Mouse (Mus musculus): ENCODE results near the gene Als2cr12.
"Not testable (repeated sequence)": the region's sequence is repeated elsewhere in the genome, so short reads cannot be mapped to it uniquely, and the experiment has no call there.

The Als2cr12 gene

GRCm38 (mm10) chr1:58690006-58690744, 5.6 kb downstream of the Als2cr12 start:
- no peak for DNase-seq (ENCODE audit: low read depth)

GRCm38 (mm10) chr1:58689426-58689825, 6.4 kb downstream of the Als2cr12 start:
- no peak for DNase-seq (ENCODE audit: low read depth)

GRCm38 (mm10) chr1:58678412-58678811, 17.4 kb downstream of the Als2cr12 start:
- not testable (repeated sequence) for DNase-seq (ENCODE audit: low read depth)

- no peak for DNase-seq (ENCODE audit: low read depth)
Observed at GRCm38 (mm10) chr1:58677575-58677974, 18.2 kb downstream of the Als2cr12 start.

GRCm38 (mm10) chr1:58675011-58675410, 20.8 kb downstream of the Als2cr12 start:
- DNase-seq (ENCODE audit: low read depth) = no peak

DNA sequence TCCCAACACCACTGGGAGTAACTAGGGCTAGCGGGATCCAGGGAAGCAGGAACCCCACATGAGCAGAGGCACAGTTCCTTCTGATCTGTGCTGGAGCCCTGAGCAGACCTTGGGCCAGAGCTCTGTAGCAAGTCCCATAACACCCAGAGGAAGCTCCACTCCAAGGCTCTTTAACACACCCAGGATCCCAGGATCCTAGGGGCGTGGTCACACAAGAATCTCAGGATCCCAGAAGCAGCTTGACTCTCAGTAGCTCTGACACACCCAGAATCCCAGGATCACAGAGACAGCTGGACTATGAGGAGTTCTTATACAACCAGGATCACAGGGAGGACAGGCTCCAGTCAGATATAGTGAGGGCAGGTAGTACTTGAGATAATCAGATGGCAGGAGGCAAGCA, 23.7 kb downstream of the Als2cr12 start:
- no peak for DNase-seq (ENCODE audit: low read depth)

- not testable (repeated sequence) for DNase-seq (ENCODE audit: low read depth)
Observed at GRCm38 (mm10) chr1:58669635-58670034, 26.2 kb downstream of the Als2cr12 start.

GRCm38 (mm10) chr1:58668191-58668590, 27.6 kb downstream of the Als2cr12 start:
- no peak for DNase-seq (ENCODE audit: low read depth)

- not testable (repeated sequence) for DNase-seq (ENCODE audit: low read depth)
Observed at GRCm38 (mm10) chr1:58663365-58663764, 32.4 kb downstream of the Als2cr12 start.

DNA sequence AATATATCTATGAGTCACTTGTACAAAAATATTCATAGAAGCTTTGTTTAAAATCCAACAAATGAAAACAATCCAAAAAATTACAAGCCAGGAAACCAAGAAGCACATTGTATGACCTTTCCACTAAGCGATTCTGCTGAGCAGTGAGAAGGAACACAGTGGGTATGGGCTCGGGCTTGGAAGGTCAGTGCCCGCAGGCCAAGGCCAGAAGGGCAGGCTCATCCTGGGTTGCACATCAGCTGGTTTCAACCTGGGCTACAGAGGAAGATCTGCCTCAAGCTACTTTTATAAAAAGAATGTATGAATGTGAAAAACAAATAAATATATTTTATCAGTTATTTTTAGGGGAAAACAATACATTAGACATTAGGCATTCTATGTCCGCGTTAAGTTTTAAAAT, 33.1 kb downstream of the Als2cr12 start:
- DNase-seq (ENCODE audit: low read depth) = not testable (repeated sequence)

GRCm38 (mm10) chr1:58652480-58653403, 43.0 kb downstream of the Als2cr12 start:
- DNase-seq (ENCODE audit: low read depth) = peak; percentile 25

GRCm38 (mm10) chr1:58651571-58652456, 44.0 kb downstream of the Als2cr12 start:
- not testable (repeated sequence) for DNase-seq (ENCODE audit: low read depth)

- DNase-seq (ENCODE audit: low read depth) = not testable (repeated sequence)
Observed at GRCm38 (mm10) chr1:58628847-58629246, 66.9 kb downstream of the Als2cr12 start.

DNA sequence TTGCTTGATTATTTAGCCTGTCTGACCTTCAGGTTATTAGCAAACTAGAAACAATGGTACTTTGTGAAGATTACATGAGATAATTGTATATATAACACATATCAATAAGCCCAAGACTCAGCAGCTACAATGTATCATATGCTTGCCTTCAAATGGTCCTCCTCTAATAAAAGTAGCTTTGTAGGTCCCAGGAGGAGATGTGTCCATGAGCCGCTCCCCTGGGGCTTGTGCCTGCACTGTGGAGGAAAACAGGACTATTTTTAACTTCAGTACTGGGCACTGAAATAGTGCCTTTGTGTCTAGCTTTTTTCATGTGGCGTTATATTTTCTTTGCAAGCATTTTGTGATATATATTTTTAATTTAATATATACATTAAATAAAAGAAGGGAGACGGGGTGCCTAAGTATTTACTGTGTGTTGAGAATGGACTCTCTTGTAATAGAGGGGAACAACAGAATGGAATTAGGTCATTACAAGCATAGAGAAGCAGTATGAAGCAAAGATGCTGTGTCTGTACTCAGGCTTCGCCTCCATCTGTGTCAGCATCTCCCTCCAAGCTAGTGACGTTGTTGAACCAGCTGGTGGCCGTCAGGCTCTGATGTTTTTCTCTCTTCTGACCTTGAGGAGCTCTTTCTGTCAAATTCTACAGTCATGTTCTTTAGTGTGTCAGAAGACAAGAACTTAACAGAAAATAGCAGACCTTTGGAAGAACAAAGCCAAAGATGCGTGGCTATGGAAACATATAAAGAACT, 73.6 kb downstream of the Als2cr12 start:
- no peak for DNase-seq (ENCODE audit: low read depth)

- no peak for DNase-seq (ENCODE audit: low read depth)
Observed at GRCm38 (mm10) chr1:58621251-58621650, 74.5 kb downstream of the Als2cr12 start.

DNA sequence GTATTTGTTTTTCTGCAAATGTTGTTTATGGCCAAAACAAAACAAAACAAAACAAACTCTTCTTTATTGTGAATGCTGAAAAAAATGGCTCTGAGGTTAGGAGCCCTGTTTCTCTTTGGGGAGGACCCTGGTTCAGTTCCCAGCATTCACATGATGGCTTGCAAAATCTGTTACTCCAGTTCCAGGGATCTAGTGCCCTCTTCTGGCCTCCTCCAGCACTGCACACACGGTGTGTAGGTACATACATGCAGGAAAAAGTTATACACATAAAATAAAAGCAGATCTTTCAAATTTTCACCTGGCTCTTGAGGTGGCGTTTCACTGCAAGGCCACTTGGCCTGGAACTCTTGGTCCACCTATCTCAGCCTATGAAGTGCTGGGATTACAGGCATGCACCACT, 77.0 kb downstream of the Als2cr12 start:
- DNase-seq (ENCODE audit: low read depth) = no peak

GRCm38 (mm10) chr1:58617978-58618668, 77.7 kb downstream of the Als2cr12 start:
- DNase-seq (ENCODE audit: low read depth) = no peak

DNA sequence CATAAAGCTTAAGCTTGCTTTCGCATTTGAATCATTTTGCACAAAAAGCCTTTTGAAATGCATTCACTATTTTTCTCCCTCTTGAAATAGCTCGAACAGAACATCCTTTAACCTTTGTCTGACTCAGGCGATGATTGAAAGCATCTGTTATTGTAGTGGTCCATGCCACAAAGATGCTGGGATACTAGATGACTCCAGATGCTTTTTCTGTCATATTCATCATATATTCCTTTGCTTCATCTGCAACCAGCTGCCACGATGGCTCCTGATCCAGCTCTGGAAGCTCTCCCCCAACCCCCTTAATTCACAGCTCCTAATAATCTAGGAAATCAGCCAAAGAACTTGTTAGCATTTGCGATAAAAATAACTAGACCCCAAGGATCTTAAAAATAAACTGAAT, 78.7 kb downstream of the Als2cr12 start:
- no peak for DNase-seq (ENCODE audit: low read depth)

GRCm38 (mm10) chr1:58616176-58616575, 79.6 kb downstream of the Als2cr12 start:
- DNase-seq (ENCODE audit: low read depth) = no peak

DNA sequence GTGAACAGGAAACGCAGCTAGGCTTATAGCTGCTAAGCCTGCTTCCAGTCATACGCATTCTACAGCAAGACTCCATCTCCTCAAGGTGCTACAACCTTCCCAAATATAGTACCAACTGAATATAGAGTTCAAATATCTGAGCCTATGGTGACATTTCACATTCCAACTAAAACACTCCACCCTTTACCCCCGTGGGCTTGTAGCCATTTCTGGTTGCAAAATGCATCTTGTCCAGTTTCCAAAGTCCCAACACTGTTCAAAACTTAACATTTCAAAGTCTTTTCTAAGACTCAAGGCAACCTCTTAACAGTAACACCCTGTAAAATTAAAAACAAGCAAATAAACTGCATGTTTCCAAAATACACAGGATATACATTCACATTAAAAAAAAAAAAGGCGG, 80.6 kb downstream of the Als2cr12 start:
- DNase-seq (ENCODE audit: low read depth) = no peak

GRCm38 (mm10) chr1:58614424-58614823, 81.4 kb downstream of the Als2cr12 start:
- no peak for DNase-seq (ENCODE audit: low read depth)
